Mouse (Mus musculus) lung, postnatal 0 days (tissue): Measurements from ENCODE around the gene Nmnat2.

ENCODE experiments used
- CTCF ChIP-seq: IDR thresholded peaks from 2 replicates; pipeline ENCODE4 v1.5.1; 2016; ENCODE audit warnings: antibody characterized with exemption, mild to moderate bottlenecking
- EP300 ChIP-seq: IDR thresholded peaks from 2 replicates; pipeline ENCODE4 v1.6.1; 2016; ENCODE audit warnings: antibody characterized with exemption, mild to moderate bottlenecking, control low read depth

- TF ChIP-seq CTCF (peak; percentile 23; the same call in 1 of the 2 replicates), EP300 (no peak)
Measured at GRCm38 (mm10) chr1:153097017-153097675, 142.4 kb downstream of the Nmnat2 start.
